In the genomic region with DNA sequence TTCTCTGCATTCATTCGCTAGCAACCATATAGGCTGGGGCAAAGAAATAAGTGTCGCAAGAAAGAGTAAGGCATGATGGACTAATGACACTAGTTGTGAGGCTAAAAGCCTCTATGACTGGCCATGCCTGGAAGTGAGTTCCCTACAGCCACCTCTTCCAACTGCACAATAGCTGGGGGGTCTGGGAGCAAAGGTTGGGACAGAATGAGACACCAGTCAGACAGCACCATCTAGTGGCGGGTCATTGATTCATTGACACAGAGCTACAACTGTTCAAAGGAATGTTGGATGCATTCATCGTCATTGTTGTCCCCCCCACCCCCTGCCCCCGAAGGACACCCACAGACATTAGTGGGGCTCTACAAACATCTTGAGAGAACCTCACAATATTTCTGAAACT, we compare ENCODE assay signal across 8 mouse cellular contexts. TPM values are rescaled to one million over a fixed set of nuclear protein-coding genes. Genes with fewer than 3 reads are reported as not detected.
DNase-seq lines count a peak whose midpoint lies in the region; ATAC-seq and TF ChIP-seq lines count a peak whose summit lies in the region.

No protein-coding gene starts in this region.

- WGBS in thymus, adult 2 months = 38% methylated on average over 5 of the region's 5 CpGs
- WGBS in intestine, embryonic 16.5 days = 34% methylated on average over 5 of the region's 5 CpGs
- 37% methylated on average over 5 of the region's 5 CpGs for WGBS in midbrain, embryonic 15.5 days

- intact Hi-C loops in gastrocnemius, postnatal 14 days (cut with DNase I; ENCODE audit: low total_unique reads) = loop anchor here (5.0 kb wide), 1 partner anchor 121 kb away; no protein-coding TSS in a partner anchor
- intact Hi-C loops in left cerebral cortex, postnatal 4 days (cut with DNase I) = loop anchor here (5.0 kb wide), 1 partner anchor 106 kb away; no protein-coding TSS in a partner anchor

- H3K36me3 ChIP-seq in thymus, adult 2 months (ENCODE audit: control insufficient read depth, insufficient read depth, low read length) = no peaks in the 10 kb centered on the region
- no peaks in the 10 kb centered on the region for H3K36me3 ChIP-seq in intestine, embryonic 16.5 days (ENCODE audit: control insufficient read depth, insufficient read depth, low read length)
- no peaks in the 10 kb centered on the region for H3K36me3 ChIP-seq in midbrain, embryonic 15.5 days (replicated peaks)

- peak; percentile 51 for DNase-seq in thymus, adult 2 months
- DNase-seq in thymus, adult 18-20 months = no peak
- DNase-seq in c-Kit-positive CD71-positive TER-119-positive erythroid progenitor cells, embryonic 14.5 days (ENCODE audit: low spot score) = peak; percentile 43
- DNase-seq in gastrocnemius, postnatal 14 days = peak; percentile 63
- peak; percentile 68 for DNase-seq in left cerebral cortex, postnatal 4 days

- TF ChIP-seq POLR2A in thymus, adult 2 months (IDR thresholded peaks at IDR 0.05; ENCODE audit: control insufficient read depth, extremely low read depth, insufficient read depth, low read length, poor library complexity) = no peak

- no peak for TF ChIP-seq CTCF in thymus, adult 2 months (IDR thresholded peaks at IDR 0.05; ENCODE audit: borderline replicate concordance, control insufficient read depth, extremely low read depth, insufficient read depth, low read length, poor library complexity)

- no peaks in the 10 kb centered on the region for H3K4me1 ChIP-seq in thymus, adult 2 months (replicated peaks; ENCODE audit: control insufficient read depth, insufficient read depth, low read length)
- peaks cover 9% of the 10 kb centered on the region; the same call in 1 of the 2 replicates for H3K4me1 ChIP-seq in intestine, embryonic 16.5 days (ENCODE audit: control insufficient read depth, insufficient read depth, low read length)
- H3K4me1 ChIP-seq in midbrain, embryonic 15.5 days = no peaks in the 10 kb centered on the region

- no peak for ATAC-seq in intestine, embryonic 16.5 days
- 0 out of 2 replicates have a peak, but pooled peaks have one; percentile 63 for ATAC-seq in midbrain, embryonic 15.5 days (replicated peaks)
- no peak for ATAC-seq in erythroblast, adult 5-6 weeks (replicated peaks; ENCODE audit: low FRiP score, poor library complexity, severe bottlenecking)

- no peaks in the 10 kb centered on the region for H3K27me3 ChIP-seq in thymus, adult 2 months (ENCODE audit: control insufficient read depth, insufficient read depth, low read length)
- no peaks in the 10 kb centered on the region for H3K27me3 ChIP-seq in intestine, embryonic 16.5 days (replicated peaks; ENCODE audit: control insufficient read depth, insufficient read depth, low read length)
- no peaks in the 10 kb centered on the region for H3K27me3 ChIP-seq in midbrain, embryonic 15.5 days (replicated peaks)

- no peak overlapping the region for H3K27ac ChIP-seq in thymus, adult 2 months (ENCODE audit: control insufficient read depth, insufficient read depth, low read length)
- H3K27ac ChIP-seq in intestine, embryonic 16.5 days (ENCODE audit: low read length) = no peak overlapping the region
- H3K27ac ChIP-seq in midbrain, embryonic 15.5 days = no peak overlapping the region

- H3K9me3 ChIP-seq in intestine, embryonic 16.5 days (ENCODE audit: control insufficient read depth, low read length) = no peaks in the 10 kb centered on the region
- no peaks in the 10 kb centered on the region for H3K9me3 ChIP-seq in midbrain, embryonic 15.5 days

- H3K4me3 ChIP-seq in thymus, adult 2 months (ENCODE audit: control insufficient read depth, insufficient read depth, low read length) = no peak overlapping the region
- no peak overlapping the region for H3K4me3 ChIP-seq in intestine, embryonic 16.5 days (ENCODE audit: low read length)
- H3K4me3 ChIP-seq in midbrain, embryonic 15.5 days = no peak overlapping the region

- 0 out of 2 replicates have a peak overlapping the region, but pooled peaks have one; percentile 26 for H3K4me2 ChIP-seq in intestine, embryonic 16.5 days (ENCODE audit: low read depth, low read length)
- H3K4me2 ChIP-seq in midbrain, embryonic 15.5 days = no peak overlapping the region

- no peak overlapping the region for H3K9ac ChIP-seq in intestine, embryonic 16.5 days (ENCODE audit: low read depth, low read length)
- H3K9ac ChIP-seq in midbrain, embryonic 15.5 days = no peak overlapping the region

RNA-seq across cellular contexts. Expression of gene Tectb, which starts 17.8 kb away (rescaled TPM):
- 0.12 and 0.15 TPM in 2 replicates for polyA plus RNA-seq in thymus, adult 2 months (2012; rRNA removed)
- total RNA-seq in gastrocnemius, postnatal 14 days (2021) = under 1 TPM; 0.64 to 0.66 TPM
- 0.18 TPM in 1 of 2 replicates, not detected in the other for polyA plus RNA-seq in intestine, embryonic 16.5 days (2015; fragmentation: Nextera tagmentation; extraction: Ambion mirVana)
- total RNA-seq in left cerebral cortex, postnatal 4 days (2021) = not detected
- 0.22 and 0.46 TPM in 2 replicates for polyA plus RNA-seq in midbrain, embryonic 15.5 days (2015; fragmentation: Nextera tagmentation; extraction: Ambion mirVana)
- total RNA-seq in erythroblast, adult 5-6 weeks (2015; ENCODE audit: low replicate concordance) = not detected in 2 replicates
- total RNA-seq in erythroblast, adult 5-6 weeks (2017; ENCODE audit: low replicate concordance) = not detected in 2 replicates

RNA-seq across cellular contexts. Expression of gene Gucy2g, which starts 42.7 kb away (rescaled TPM):
- 0.13 and 0.15 TPM in 2 replicates for polyA plus RNA-seq in thymus, adult 2 months (2012; rRNA removed)
- total RNA-seq in gastrocnemius, postnatal 14 days (2021) = under 1 TPM; 0.10 to 0.24 TPM
- polyA plus RNA-seq in intestine, embryonic 16.5 days (2015; fragmentation: Nextera tagmentation; extraction: Ambion mirVana) = 0.04 and 0.06 TPM in 2 replicates
- under 1 TPM; 0.80 to 0.83 TPM for total RNA-seq in left cerebral cortex, postnatal 4 days (2021)
- not detected in 2 replicates for polyA plus RNA-seq in midbrain, embryonic 15.5 days (2015; fragmentation: Nextera tagmentation; extraction: Ambion mirVana)
- total RNA-seq in erythroblast, adult 5-6 weeks (2015; ENCODE audit: low replicate concordance) = 0.58 TPM in 1 of 2 replicates, not detected in the other
- total RNA-seq in erythroblast, adult 5-6 weeks (2017; ENCODE audit: low replicate concordance) = not detected in 2 replicates

RNA-seq across cellular contexts. Expression of gene Acsl5, which starts 53.4 kb away (rescaled TPM):
- polyA plus RNA-seq in thymus, adult 2 months (2012; rRNA removed) = 20.9 and 21.1 TPM in 2 replicates
- 1 to 10 TPM; 7.4 to 9.3 TPM for total RNA-seq in gastrocnemius, postnatal 14 days (2021)
- 589 and 886 TPM in 2 replicates for polyA plus RNA-seq in intestine, embryonic 16.5 days (2015; fragmentation: Nextera tagmentation; extraction: Ambion mirVana)
- 10 to 100 TPM; 25.2 to 27.3 TPM for total RNA-seq in left cerebral cortex, postnatal 4 days (2021)
- polyA plus RNA-seq in midbrain, embryonic 15.5 days (2015; fragmentation: Nextera tagmentation; extraction: Ambion mirVana) = 13.4 and 15.7 TPM in 2 replicates
- total RNA-seq in erythroblast, adult 5-6 weeks (2015; ENCODE audit: low replicate concordance) = 39.6 and 74.4 TPM in 2 replicates
- total RNA-seq in erythroblast, adult 5-6 weeks (2017; ENCODE audit: low replicate concordance) = 27.5 and 31.5 TPM in 2 replicates

Comparison
In these comparisons a context has a peak if more than half of its experiments do, and no peak if none do; other contexts are left out.
1. DNase-seq: peak in thymus, adult 2 months (single experiment), c-Kit-positive CD71-positive TER-119-positive erythroid progenitor cells, embryonic 14.5 days (single experiment), gastrocnemius, postnatal 14 days (single experiment) and left cerebral cortex, postnatal 4 days (single experiment); none in thymus, adult 18-20 months (0 of 2).